Mouse (Mus musculus) cerebellum, adult 11-12 months (tissue): ENCODE measurements at regions not wholly inside any gene's neighbourhood (a gene's known extent, or its start where the extent isn't known, plus 50 kb on each side); places are given as distances from the start of the nearest gene placed in this dataset.

Experiments used
- DNase-seq: peaks from one replicate; pipeline ENCODE4 v3.0.0; 2022

DNA sequence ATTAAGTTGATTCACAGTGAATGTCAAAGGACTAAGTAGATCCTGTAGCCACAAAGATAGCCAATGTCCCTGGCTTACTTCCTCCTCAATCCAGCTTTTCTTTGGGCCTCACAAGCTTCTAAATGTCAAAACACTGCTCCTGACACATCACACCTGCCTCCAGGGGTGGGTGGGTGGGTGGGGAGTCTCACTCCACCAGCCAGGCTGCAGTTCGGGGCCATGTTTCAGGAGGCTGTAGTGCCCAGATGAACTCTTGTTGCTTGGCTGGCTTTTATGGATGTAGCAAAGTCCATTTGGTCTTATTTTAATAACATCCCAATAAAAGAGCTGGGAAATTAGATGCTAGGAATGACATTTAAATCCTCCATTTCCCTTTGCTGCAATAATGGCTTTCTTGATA lies 94.5 kb upstream of the Nt5c1b start:
- DNase-seq: no peak

GRCm38 (mm10) chr12:10292646-10293045 lies 77.1 kb upstream of the Nt5c1b start:
- no peak for DNase-seq

DNA sequence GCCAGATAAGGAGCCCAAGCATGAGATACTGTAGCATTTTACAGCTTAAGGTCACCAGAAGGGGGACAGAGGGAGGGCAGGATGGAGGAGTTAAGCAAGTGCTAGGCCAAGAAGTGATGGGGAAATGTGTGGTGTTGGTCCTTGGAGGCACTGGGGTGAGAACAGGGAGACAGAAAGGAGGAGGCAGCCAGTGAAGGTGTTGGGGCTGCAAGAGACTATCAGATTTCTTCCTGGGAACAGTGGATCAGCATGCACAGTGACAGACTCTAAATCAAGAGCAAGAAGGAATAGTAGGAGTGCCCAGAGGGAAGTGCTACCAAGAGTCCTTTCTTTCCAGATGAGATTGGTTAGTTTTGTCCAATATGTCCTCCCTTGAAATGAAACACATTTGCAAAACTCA lies 63.8 kb upstream of the Nt5c1b start:
- DNase-seq: no peak
